Mouse (Mus musculus): ENCODE measurements around the gene Col11a2. TPM values are rescaled to one million over a fixed set of nuclear protein-coding genes. Genes with fewer than 3 reads are reported as not detected.

Col11a2 gene
- polyA plus RNA-seq, 1 experiment from 2014 or later, result 1.0 TPM

- H3K9me3 ChIP-seq, result no peaks in the 10 kb centered on the region
- WGBS, result 13% methylated on average over 21 of the region's 21 CpGs
- DNase-seq (ENCODE audit: low spot score), result no peak
- H3K27me3 ChIP-seq (ENCODE audit: insufficient read depth, poor library complexity, severe bottlenecking), result peaks cover 64% of the 10 kb centered on the region
- H3K4me3 ChIP-seq, result peak overlapping the region; percentile 41
- 0 out of 2 replicates have a peak overlapping the region, but pooled peaks have one; percentile 14 for H3K27ac ChIP-seq
- peaks cover 47% of the 10 kb centered on the region for H3K4me1 ChIP-seq
- H3K36me3 ChIP-seq, result peaks cover 45% of the 10 kb centered on the region
Observed at GRCm38 (mm10) chr17:34038440-34038839, 797 bp upstream of the Col11a2 start.

GRCm38 (mm10) chr17:34039562-34040450 lies 569 bp downstream of the Col11a2 start:
- H3K36me3 ChIP-seq, result peaks cover 32% of the 10 kb centered on the region
- no peak for DNase-seq (ENCODE audit: low spot score)
- peak overlapping the region; percentile 41 for H3K4me3 ChIP-seq
- H3K9me3 ChIP-seq, result no peaks in the 10 kb centered on the region
- no peak overlapping the region for H3K27ac ChIP-seq
- 24% methylated on average over 17 of the region's 17 CpGs for WGBS
- peaks cover 67% of the 10 kb centered on the region for H3K27me3 ChIP-seq (ENCODE audit: insufficient read depth, poor library complexity, severe bottlenecking)
- peaks cover 40% of the 10 kb centered on the region for H3K4me1 ChIP-seq

- H3K4me3 ChIP-seq, result no peak overlapping the region
- H3K27ac ChIP-seq, result no peak overlapping the region
- 0 out of 2 replicates have a peak, but pooled peaks cover 10% of the 10 kb centered on the region for H3K4me1 ChIP-seq
- DNase-seq (ENCODE audit: low spot score), result no peak
- H3K36me3 ChIP-seq, result no peaks in the 10 kb centered on the region
- H3K9me3 ChIP-seq, result 0 out of 2 replicates have a peak, but pooled peaks cover 9% of the 10 kb centered on the region
- 80% methylated on average over 14 of the region's 14 CpGs for WGBS
- H3K27me3 ChIP-seq (ENCODE audit: insufficient read depth, poor library complexity, severe bottlenecking), result peaks cover 34% of the 10 kb centered on the region
Observed at GRCm38 (mm10) chr17:34045941-34046340, 6.7 kb downstream of the Col11a2 start.

- H3K27ac ChIP-seq, result no peak overlapping the region
- 92% methylated on average over 5 of the region's 5 CpGs for WGBS
- no peaks in the 10 kb centered on the region for H3K36me3 ChIP-seq
- 0 out of 2 replicates have a peak, but pooled peaks cover 7% of the 10 kb centered on the region for H3K4me1 ChIP-seq
- 0 out of 2 replicates have a peak, but pooled peaks cover 9% of the 10 kb centered on the region for H3K9me3 ChIP-seq
- H3K4me3 ChIP-seq, result no peak overlapping the region
- peaks cover 29% of the 10 kb centered on the region for H3K27me3 ChIP-seq (ENCODE audit: insufficient read depth, poor library complexity, severe bottlenecking)
- DNase-seq (ENCODE audit: low spot score), result no peak
Observed at GRCm38 (mm10) chr17:34047404-34048050, 8.3 kb downstream of the Col11a2 start.

- H3K27me3 ChIP-seq (ENCODE audit: insufficient read depth, poor library complexity, severe bottlenecking), result peaks cover 22% of the 10 kb centered on the region
- WGBS, result 67% methylated on average over 6 of the region's 7 CpGs
- no peaks in the 10 kb centered on the region for H3K36me3 ChIP-seq
- H3K27ac ChIP-seq, result no peak overlapping the region
- H3K4me3 ChIP-seq, result no peak overlapping the region
- H3K4me1 ChIP-seq, result 0 out of 2 replicates have a peak, but pooled peaks cover 8% of the 10 kb centered on the region
- DNase-seq (ENCODE audit: low spot score), result no peak
- H3K9me3 ChIP-seq, result no peaks in the 10 kb centered on the region
Observed at GRCm38 (mm10) chr17:34057224-34057623, 18.0 kb downstream of the Col11a2 start.

GRCm38 (mm10) chr17:34068864-34069263 lies 29.6 kb downstream of the Col11a2 start:
- DNase-seq (ENCODE audit: low spot score), result no peak
- Histone ChIP-seq H3K4me3 (no peak overlapping the region), H3K27me3 (ENCODE audit: insufficient read depth, poor library complexity, severe bottlenecking) (peaks cover 32% of the 10 kb centered on the region), H3K4me1 (no peaks in the 10 kb centered on the region), H3K27ac (no peak overlapping the region), H3K36me3 (no peaks in the 10 kb centered on the region), H3K9me3 (no peaks in the 10 kb centered on the region)
- 60% methylated on average over 3 of the region's 3 CpGs for WGBS

GRCm38 (mm10) chr17:34072091-34072490 lies 32.9 kb downstream of the Col11a2 start:
- Histone ChIP-seq H3K27ac (no peak overlapping the region), H3K27me3 (ENCODE audit: insufficient read depth, poor library complexity, severe bottlenecking) (peaks cover 26% of the 10 kb centered on the region), H3K9me3 (no peaks in the 10 kb centered on the region), H3K4me3 (no peak overlapping the region), H3K4me1 (no peaks in the 10 kb centered on the region), H3K36me3 (no peaks in the 10 kb centered on the region)
- 64% methylated on average over 5 of the region's 5 CpGs for WGBS
- no peak for DNase-seq (ENCODE audit: low spot score)

- H3K36me3 ChIP-seq, result no peaks in the 10 kb centered on the region
- no peak overlapping the region for H3K4me3 ChIP-seq
- H3K9me3 ChIP-seq, result no peaks in the 10 kb centered on the region
- H3K27me3 ChIP-seq (ENCODE audit: insufficient read depth, poor library complexity, severe bottlenecking), result peaks cover 20% of the 10 kb centered on the region
- H3K27ac ChIP-seq, result no peak overlapping the region
- H3K4me1 ChIP-seq, result no peaks in the 10 kb centered on the region
- 37% methylated on average over 7 of the region's 7 CpGs for WGBS
- DNase-seq (ENCODE audit: low spot score), result no peak
Observed at GRCm38 (mm10) chr17:34075271-34075670, 36.0 kb downstream of the Col11a2 start.

- H3K4me1 ChIP-seq, result no peaks in the 10 kb centered on the region
- WGBS, result 3% methylated on average over 9 of the region's 9 CpGs
- no peaks in the 10 kb centered on the region for H3K36me3 ChIP-seq
- H3K9me3 ChIP-seq, result no peaks in the 10 kb centered on the region
- no peak overlapping the region for H3K27ac ChIP-seq
- H3K4me3 ChIP-seq, result no peak overlapping the region
- DNase-seq (ENCODE audit: low spot score), result peak; percentile 86
- peaks cover 26% of the 10 kb centered on the region for H3K27me3 ChIP-seq (ENCODE audit: insufficient read depth, poor library complexity, severe bottlenecking)
Observed at GRCm38 (mm10) chr17:34077549-34077948, 38.3 kb downstream of the Col11a2 start.

- Histone ChIP-seq H3K4me1 (no peaks in the 10 kb centered on the region), H3K4me3 (no peak overlapping the region), H3K27me3 (ENCODE audit: insufficient read depth, poor library complexity, severe bottlenecking) (peaks cover 26% of the 10 kb centered on the region), H3K9me3 (no peaks in the 10 kb centered on the region), H3K36me3 (no peaks in the 10 kb centered on the region), H3K27ac (no peak overlapping the region)
- WGBS, result 58% methylated on average over 4 of the region's 4 CpGs
- no peak for DNase-seq (ENCODE audit: low spot score)
Observed at GRCm38 (mm10) chr17:34078148-34078547, 38.9 kb downstream of the Col11a2 start.

- DNase-seq (ENCODE audit: low spot score), result no peak
- H3K27me3 ChIP-seq (ENCODE audit: insufficient read depth, poor library complexity, severe bottlenecking), result peaks cover 27% of the 10 kb centered on the region
- whole genome bisulfite sequencing, result 81% methylated on average over 11 of the region's 11 CpGs
Observed at GRCm38 (mm10) chr17:34079002-34079401, 39.8 kb downstream of the Col11a2 start.

GRCm38 (mm10) chr17:34079621-34080020 lies 40.4 kb downstream of the Col11a2 start:
- Histone ChIP-seq H3K36me3 (no peaks in the 10 kb centered on the region), H3K27ac (no peak overlapping the region), H3K27me3 (ENCODE audit: insufficient read depth, poor library complexity, severe bottlenecking) (peaks cover 34% of the 10 kb centered on the region), H3K4me1 (no peaks in the 10 kb centered on the region), H3K9me3 (no peaks in the 10 kb centered on the region), H3K4me3 (no peak overlapping the region)
- WGBS, result 21% methylated on average over 5 of the region's 5 CpGs
- DNase-seq (ENCODE audit: low spot score), result no peak

More at GRCm38 (mm10) chr17:34079002-34079401, 39.8 kb downstream of the Col11a2 start:
- no peaks in the 10 kb centered on the region for H3K4me1 ChIP-seq
- no peak overlapping the region for H3K4me3 ChIP-seq
- no peaks in the 10 kb centered on the region for H3K36me3 ChIP-seq
- H3K27ac ChIP-seq, result no peak overlapping the region
- H3K9me3 ChIP-seq, result no peaks in the 10 kb centered on the region

- no peaks in the 10 kb centered on the region for H3K4me1 ChIP-seq
- peaks cover 20% of the 10 kb centered on the region for H3K27me3 ChIP-seq (ENCODE audit: insufficient read depth, poor library complexity, severe bottlenecking)
- no peak for DNase-seq (ENCODE audit: low spot score)
- no peaks in the 10 kb centered on the region for H3K36me3 ChIP-seq
- WGBS, result 13% methylated on average over 8 of the region's 8 CpGs
- H3K9me3 ChIP-seq, result no peaks in the 10 kb centered on the region
- H3K4me3 ChIP-seq, result no peak overlapping the region
- no peak overlapping the region for H3K27ac ChIP-seq
Observed at GRCm38 (mm10) chr17:34083104-34083503, 43.9 kb downstream of the Col11a2 start.

Data from heart, embryonic 10.5 days (tissue).